Mouse (Mus musculus): ENCODE data around the gene Klhl20.
"Not testable (repeated sequence)": the region's sequence is repeated elsewhere in the genome, so short reads cannot be mapped to it uniquely, and the experiment has no call there.

The Klhl20 gene

GRCm38 (mm10) chr1:161130726-161131664 lies at the start of gene Klhl20:
Gene Klhl20 (minus strand): TSS chr1:161131511.
- peak; percentile 85 to 88 for DNase-seq (ENCODE audit: low spot score in 2 of 2)

GRCm38 (mm10) chr1:161180674-161181073 lies 49.4 kb upstream of the Klhl20 start:
- DNase-seq (ENCODE audit: low spot score in 2 of 2): peak; percentile 28 to 44

DNA sequence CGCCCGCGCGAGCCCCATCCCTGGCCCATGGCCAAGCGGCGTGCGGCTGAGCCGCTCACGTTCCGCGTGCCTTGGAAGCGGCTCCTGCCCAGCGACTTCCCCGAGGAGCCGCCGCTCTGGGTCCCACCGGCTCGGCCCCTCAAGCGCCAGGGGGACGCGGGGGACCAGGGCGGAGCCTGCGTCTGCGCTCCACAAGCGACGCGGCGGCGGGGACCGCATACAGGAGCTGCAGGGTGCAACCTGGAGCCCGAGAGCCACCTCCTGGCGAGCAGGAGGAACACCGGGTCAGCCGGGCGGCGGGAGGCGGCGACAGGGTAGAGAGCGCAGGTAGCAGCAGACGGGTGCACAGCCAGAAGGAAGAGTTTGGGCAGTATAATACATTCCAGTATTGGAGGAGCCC lies 39.3 kb upstream of the Klhl20 start:
- DNase-seq (ENCODE audit: low spot score in 2 of 2): peak; percentile 72 to 77

GRCm38 (mm10) chr1:161160266-161160665 lies 29.0 kb upstream of the Klhl20 start:
- no peak for DNase-seq (ENCODE audit: low spot score in 2 of 2)

- no peak for DNase-seq (ENCODE audit: low spot score in 2 of 2)
Observed at GRCm38 (mm10) chr1:161159214-161159613, 27.9 kb upstream of the Klhl20 start, which contains the start of gene Tex50. Gene Tex50 (minus strand): TSS chr1:161159314.

DNA sequence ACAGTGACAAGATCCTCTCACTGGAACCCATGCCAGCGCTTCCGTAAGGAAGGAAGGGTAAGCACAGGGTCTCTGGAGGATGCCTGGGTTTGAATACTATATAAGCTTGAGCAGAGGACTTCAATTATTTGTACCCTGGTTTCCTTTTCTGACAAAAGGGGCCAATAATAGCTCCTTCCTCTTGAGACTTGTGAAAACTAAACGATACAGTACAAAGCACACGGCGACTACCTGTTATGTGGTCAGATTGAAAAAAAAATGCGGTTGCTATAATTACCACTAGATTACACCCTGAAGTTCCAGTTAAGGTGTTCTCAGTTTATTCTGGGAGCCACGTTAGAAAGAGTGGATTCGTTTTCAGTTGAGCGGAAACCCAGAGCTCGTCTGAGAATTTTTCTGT lies 25.2 kb upstream of the Klhl20 start:
- DNase-seq (ENCODE audit: low spot score in 2 of 2): peak; percentile 12 to 41

- DNase-seq (ENCODE audit: low spot score in 2 of 2): no peak
Observed at GRCm38 (mm10) chr1:161151098-161151497, 19.8 kb upstream of the Klhl20 start.

GRCm38 (mm10) chr1:161147888-161148287 lies 16.6 kb upstream of the Klhl20 start:
- DNase-seq (ENCODE audit: low spot score in 2 of 2): no peak

DNA sequence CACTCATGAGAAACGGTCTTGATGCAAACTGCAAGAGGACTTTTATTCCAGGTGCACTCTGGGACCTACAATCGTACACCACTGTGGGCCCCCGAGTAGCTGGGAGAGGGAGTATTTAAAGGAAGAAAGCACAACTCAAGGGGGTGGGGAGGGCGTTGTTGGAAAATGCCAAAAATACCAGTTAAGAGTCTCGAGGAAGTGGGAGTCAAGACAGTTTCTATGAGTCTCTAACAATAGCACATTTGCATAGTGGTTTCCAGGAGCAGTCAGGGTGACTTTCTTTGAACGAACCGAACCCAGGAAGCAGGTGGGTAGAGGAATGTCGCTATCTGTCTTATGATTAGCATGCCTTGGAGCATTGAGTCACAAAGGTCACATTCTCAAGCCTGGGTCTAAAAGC lies 14.3 kb upstream of the Klhl20 start:
- not testable (repeated sequence) for DNase-seq (ENCODE audit: low spot score in 2 of 2)

DNA sequence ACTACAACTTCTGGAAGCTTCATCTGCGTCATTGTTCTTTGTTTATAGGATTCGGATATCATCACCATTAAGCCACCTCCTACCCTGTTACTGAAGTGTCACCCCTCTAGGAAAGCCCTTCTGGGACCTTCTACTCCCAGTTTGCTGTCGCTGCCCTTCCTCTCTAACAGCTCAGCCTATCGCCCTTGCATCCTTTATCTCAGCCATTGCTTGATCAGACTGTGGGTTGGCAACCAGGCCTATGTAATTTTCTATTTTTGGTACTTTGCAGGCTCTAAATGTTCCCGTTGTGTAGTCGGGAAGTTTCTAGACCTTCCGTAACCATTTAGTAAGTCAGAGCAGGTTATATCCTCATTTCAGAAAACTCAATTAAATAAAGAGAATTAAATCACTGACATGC lies 11.9 kb upstream of the Klhl20 start:
- DNase-seq (ENCODE audit: low spot score in 2 of 2): no peak

- DNase-seq (ENCODE audit: low spot score in 2 of 2): peak in 1 of 2 experiments; percentile 19
Observed at GRCm38 (mm10) chr1:161142531-161143159, 11.3 kb upstream of the Klhl20 start, which contains the start of gene Ankrd45. Gene Ankrd45 (plus strand): TSS chr1:161142691.

- DNase-seq (ENCODE audit: low spot score in 2 of 2): no peak
Observed at GRCm38 (mm10) chr1:161140026-161140762, 8.9 kb upstream of the Klhl20 start.

DNA sequence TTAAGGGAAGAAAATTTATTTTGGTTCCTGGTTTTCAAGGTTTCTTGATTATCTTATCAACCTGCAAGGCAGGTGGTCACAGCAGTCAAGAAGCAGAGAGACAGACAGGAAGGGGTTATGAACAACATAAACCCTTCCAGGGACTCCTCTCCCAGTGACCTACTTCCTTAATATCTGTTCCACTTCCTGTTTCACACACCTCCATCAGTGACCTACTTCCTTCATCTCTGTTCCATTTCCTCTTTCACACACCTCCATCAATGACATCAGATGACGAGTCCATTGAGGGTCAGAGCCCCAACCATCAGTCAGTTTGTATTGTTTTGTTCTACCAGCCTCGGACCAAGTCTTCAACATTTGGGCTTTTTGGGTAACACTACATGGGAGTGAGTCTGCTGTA lies 8.2 kb upstream of the Klhl20 start:
- peak; percentile 37 to 51 for DNase-seq (ENCODE audit: low spot score in 2 of 2)

GRCm38 (mm10) chr1:161126461-161126860 lies 4.8 kb downstream of the Klhl20 start:
- no peak for DNase-seq (ENCODE audit: low spot score in 2 of 2)

GRCm38 (mm10) chr1:161122661-161123418 lies 8.5 kb downstream of the Klhl20 start:
- no peak for DNase-seq (ENCODE audit: low spot score in 2 of 2)

GRCm38 (mm10) chr1:161114591-161114990 lies 16.7 kb downstream of the Klhl20 start:
- no peak for DNase-seq (ENCODE audit: low spot score in 2 of 2)

DNA sequence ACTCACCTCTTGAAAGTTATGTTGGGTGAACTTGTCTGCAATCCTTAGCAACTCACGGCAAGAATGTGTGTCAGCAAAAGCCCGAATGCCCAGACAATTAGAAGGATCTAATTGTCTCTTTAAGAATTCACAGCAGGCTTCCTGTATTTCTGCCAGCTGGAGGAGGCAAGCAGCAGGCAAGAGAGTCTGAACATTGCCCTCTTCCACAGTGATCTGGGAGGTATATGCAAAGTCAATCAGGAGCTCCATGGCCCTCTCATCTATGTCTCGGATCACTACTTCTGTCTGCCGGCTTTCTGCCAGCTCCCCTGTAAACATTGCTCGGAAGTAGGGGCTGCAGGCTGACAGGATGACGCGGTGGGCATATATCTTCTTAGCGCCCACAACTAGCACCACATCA lies 22.1 kb downstream of the Klhl20 start:
- DNase-seq (ENCODE audit: low spot score in 2 of 2): no peak

- no peak for DNase-seq (ENCODE audit: low spot score in 2 of 2)
Observed at GRCm38 (mm10) chr1:161103842-161104241, 27.5 kb downstream of the Klhl20 start.

- no peak for DNase-seq (ENCODE audit: low spot score in 2 of 2)
Observed at GRCm38 (mm10) chr1:161099721-161100405, 31.4 kb downstream of the Klhl20 start.

GRCm38 (mm10) chr1:161077243-161077642 lies 54.1 kb downstream of the Klhl20 start:
- DNase-seq (ENCODE audit: low spot score in 2 of 2): no peak

DNA sequence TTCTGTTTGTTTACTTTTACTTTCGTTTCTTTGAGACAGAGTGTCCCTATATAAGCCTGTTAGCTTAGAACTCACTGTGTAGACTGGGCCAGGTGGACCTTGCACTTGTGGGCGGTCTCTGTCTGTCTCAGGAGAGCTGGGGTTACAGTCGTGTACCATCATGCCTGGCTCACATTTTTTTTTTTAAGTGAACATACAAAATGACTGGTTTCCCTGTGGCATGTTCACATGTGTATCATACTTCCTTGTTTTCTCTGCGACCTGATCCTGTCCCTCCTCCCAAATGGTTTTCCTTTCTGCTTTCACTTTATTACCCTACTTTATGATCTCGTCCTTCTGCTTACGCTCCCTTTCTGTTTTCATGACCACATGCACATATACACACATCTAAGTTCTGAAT lies 55.1 kb downstream of the Klhl20 start:
- DNase-seq (ENCODE audit: low spot score in 2 of 2): no peak

Data from spleen, postnatal 36 days (tissue).